Mouse (Mus musculus) heart, adult 9 months (tissue): ENCODE measurements at regions not wholly inside any gene's neighbourhood (a gene's known extent, or its start where the extent isn't known, plus 50 kb on each side); places are given as distances from the start of the nearest gene placed in this dataset.
A peak's percentile ranks its signal among the peaks of the same experiment; 100 is the strongest.
"Not testable (repeated sequence)": the region's sequence is repeated elsewhere in the genome, so short reads cannot be mapped to it uniquely, and the experiment has no call there.

Experiments
- DNase-seq, 2 experiments: peaks; one replicate each; pipeline ENCODE4 v3.0.0; 2022; ENCODE audit warnings: low spot score in 2 of 2

DNA sequence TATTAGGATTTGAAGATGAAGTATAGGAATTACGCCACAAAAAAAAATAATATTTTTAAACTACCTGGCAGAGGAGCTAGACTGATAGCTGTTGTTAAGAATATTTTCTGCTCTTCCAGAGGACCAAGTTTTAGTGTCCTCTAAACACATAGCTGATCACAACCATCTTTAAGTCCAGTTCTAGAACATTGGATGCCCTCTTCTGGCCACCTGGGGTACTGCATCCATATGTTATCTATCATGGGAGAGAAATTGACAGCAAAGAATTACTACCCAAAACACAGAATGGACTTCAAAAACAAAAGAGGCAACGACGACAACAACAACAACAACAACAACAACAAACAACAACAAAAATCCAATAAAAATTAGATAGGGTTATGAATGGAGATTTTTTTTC lies 71.0 kb upstream of the Prl4a1 start:
- peak in 1 of 2 experiments; percentile 14 for DNase-seq

DNA sequence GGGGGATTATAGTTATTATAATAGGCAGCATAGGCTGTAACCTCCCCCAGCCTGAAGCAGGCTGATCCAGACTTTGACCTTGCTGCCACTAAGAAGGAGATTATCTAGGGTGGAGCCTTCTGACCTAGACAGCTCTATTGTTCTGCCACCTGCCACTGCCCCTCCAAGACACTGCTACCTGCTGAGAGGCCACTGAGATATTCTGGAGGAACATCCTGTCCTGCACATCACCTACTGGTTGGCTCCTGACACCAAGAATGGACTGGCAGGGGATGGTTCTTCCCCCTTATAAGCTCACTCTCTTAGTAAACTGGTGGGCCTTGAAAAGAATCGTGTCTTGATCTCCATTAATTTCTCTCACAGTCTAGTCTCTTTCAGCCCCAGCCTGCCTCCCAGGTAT lies 55.6 kb upstream of the Prl4a1 start:
- DNase-seq: not testable (repeated sequence)

DNA sequence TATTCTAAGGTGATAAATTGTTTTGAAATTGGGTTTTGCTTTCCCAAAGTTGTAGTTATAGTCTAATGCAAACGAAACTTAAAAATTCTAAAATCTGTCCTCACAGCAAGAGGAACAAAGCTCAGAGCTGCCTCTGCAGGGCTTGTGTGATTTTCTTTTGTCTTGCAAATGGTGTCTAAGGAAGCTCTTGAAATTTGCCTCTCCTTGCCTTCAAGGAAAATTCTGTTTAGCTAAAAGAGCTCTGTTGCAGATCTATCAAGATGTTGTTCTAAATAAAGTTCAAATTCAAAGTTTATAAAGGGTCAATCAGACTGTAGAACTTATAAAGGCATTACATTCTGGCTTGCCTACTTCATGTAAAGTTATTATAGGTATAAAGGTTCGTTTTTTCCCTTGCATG lies 53.6 kb upstream of the Prl4a1 start:
- DNase-seq: not testable (repeated sequence)

DNA sequence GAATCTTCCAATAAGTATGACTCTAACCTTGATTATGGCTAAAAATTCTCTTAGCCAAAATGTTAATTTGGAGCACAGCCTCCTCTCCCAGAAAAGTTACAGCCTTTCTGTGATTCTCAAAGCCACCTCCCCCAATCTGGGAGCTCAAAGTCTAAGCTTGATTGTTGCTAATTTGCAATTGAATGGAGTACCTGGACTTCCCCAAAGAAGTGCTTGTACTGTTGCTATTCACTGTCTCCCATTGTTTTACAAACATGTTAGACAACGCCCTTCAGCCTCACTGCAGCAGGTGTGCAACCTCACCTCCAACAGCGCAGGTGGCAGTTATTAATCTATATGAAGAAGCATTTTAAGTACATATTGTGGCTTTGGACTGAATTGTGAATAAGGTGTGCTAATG lies 50.0 kb upstream of the Prl4a1 start:
- not testable (repeated sequence) for DNase-seq
